Mouse (Mus musculus): Measurements from ENCODE around the gene Zbtb7b.

The Zbtb7b gene

GRCm38 (mm10) chr3:89337062-89337720 lies 57.4 kb downstream of the Zbtb7b start:
- no peak for DNase-seq (ENCODE audit: low spot score)

GRCm38 (mm10) chr3:89336529-89336928 lies 58.0 kb downstream of the Zbtb7b start:
- DNase-seq (ENCODE audit: low spot score) = no peak

- no peak for DNase-seq (ENCODE audit: low spot score)
These were observed 61.5 kb downstream of the Zbtb7b start for GRCm38 (mm10) chr3:89333053-89333452.

GRCm38 (mm10) chr3:89332476-89332875 lies 62.1 kb downstream of the Zbtb7b start:
- no peak for DNase-seq (ENCODE audit: low spot score)

GRCm38 (mm10) chr3:89332013-89332412 lies 62.6 kb downstream of the Zbtb7b start:
- DNase-seq (ENCODE audit: low spot score) = no peak

GRCm38 (mm10) chr3:89331561-89331960 lies 63.0 kb downstream of the Zbtb7b start:
- no peak for DNase-seq (ENCODE audit: low spot score)

- no peak for DNase-seq (ENCODE audit: low spot score)
These were observed 63.6 kb downstream of the Zbtb7b start for GRCm38 (mm10) chr3:89330948-89331347.

GRCm38 (mm10) chr3:89330346-89330745 lies 64.2 kb downstream of the Zbtb7b start:
- DNase-seq (ENCODE audit: low spot score) = no peak

GRCm38 (mm10) chr3:89328623-89329022 lies 66.0 kb downstream of the Zbtb7b start:
- no peak for DNase-seq (ENCODE audit: low spot score)
